Mouse (Mus musculus) heart, adult 2 months (tissue): ENCODE results near the gene 4833427G06Rik. TPM values are rescaled to one million over a fixed set of nuclear protein-coding genes. Genes with fewer than 3 reads are reported as not detected.

Source experiments
- DNase-seq, 2 experiments: peaks; one replicate each; pipeline ENCODE4 v3.0.0; 2021
- H3K27ac ChIP-seq: fragments of 200-600 bp; 2 replicates; pipeline ENCODE4 v1.8.1; 2022
- H3K27me3 ChIP-seq: fragments of 200-500 bp; 2 replicates; pipeline ENCODE4 v1.6.1; 2012; ENCODE audit warnings: mild to moderate bottlenecking, low read length, inconsistent platforms, mixed read lengths; ENCODE audit not compliant: control insufficient read depth, insufficient read depth
- H3K36me3 ChIP-seq: fragments of 200-500 bp; 2 replicates; pipeline ENCODE4 v1.6.1; 2012; ENCODE audit warnings: low read length, inconsistent platforms; ENCODE audit not compliant: control insufficient read depth, insufficient read depth
- H3K4me1 ChIP-seq: fragments of 200-500 bp; 2 replicates; pipeline ENCODE4 v1.6.1; 2011; ENCODE audit warnings: low read length; ENCODE audit not compliant: control insufficient read depth, insufficient read depth
- H3K4me3 ChIP-seq: fragments of 200-600 bp; 2 replicates; pipeline ENCODE4 v1.8.1; 2022
- H3K79me2 ChIP-seq: fragments of 200-500 bp; replicated peaks from 2 replicates; pipeline ENCODE4 v1.6.1; 2012; ENCODE audit warnings: mild to moderate bottlenecking, inconsistent platforms, low read length, moderate library complexity, mixed read lengths; ENCODE audit not compliant: control insufficient read depth, insufficient read depth
- H3K9ac ChIP-seq: fragments of 200-500 bp; 2 replicates; pipeline ENCODE4 v1.6.1; 2012; ENCODE audit warnings: low read depth, mild to moderate bottlenecking, control low read depth, inconsistent platforms, low read length, mixed read lengths
- CTCF ChIP-seq: fragments of 200-600 bp; IDR thresholded peaks from 2 replicates; pipeline ENCODE4 v1.8.1; 2022; ENCODE audit warnings: antibody characterized with exemption, mild to moderate bottlenecking, moderate library complexity
- EP300 ChIP-seq: fragments of 200-500 bp; IDR thresholded peaks from 2 replicates; pipeline ENCODE4 v1.6.1; 2011; ENCODE audit warnings: low read depth, low read length, control low read depth; ENCODE audit not compliant: insufficient read depth
- POLR2A ChIP-seq: fragments of 200-500 bp; IDR thresholded peaks from 2 replicates; pipeline ENCODE4 v1.6.1; 2011; ENCODE audit warnings: mild to moderate bottlenecking, low read depth, low read length, control low read depth; ENCODE audit not compliant: insufficient read depth
- WGBS: fragments of 180-500 bp; shearing (Covaris S2); methylation state at CpG from one replicate; pipeline ENCODE4 v1.1.7; 2018; 5-methylcytosine and 5-hydroxymethylcytosine counted together
- intact Hi-C: fragments of 180-260 bp; cut with DNase I; formaldehyde crosslinking; loops from one replicate; pipeline ENCODE4 v1.15.1; 2025
- polyA plus RNA-seq: library from polyadenylated mRNA; depleted of rRNA; stranded (reverse); fragments of >200 nt; gene quantifications from 2 replicates; pipeline ENCODE4 v1.2.3, GENCODE M21; 2012
- total RNA-seq, 2 experiments: library from RNA; stranded (reverse); gene quantifications; 2 replicates each; pipeline ENCODE4 v1.2.3; 2021

The 4833427G06Rik gene
- total and polyA plus RNA-seq, 3 experiments, result 0.12 TPM; not detected in 2

DNA sequence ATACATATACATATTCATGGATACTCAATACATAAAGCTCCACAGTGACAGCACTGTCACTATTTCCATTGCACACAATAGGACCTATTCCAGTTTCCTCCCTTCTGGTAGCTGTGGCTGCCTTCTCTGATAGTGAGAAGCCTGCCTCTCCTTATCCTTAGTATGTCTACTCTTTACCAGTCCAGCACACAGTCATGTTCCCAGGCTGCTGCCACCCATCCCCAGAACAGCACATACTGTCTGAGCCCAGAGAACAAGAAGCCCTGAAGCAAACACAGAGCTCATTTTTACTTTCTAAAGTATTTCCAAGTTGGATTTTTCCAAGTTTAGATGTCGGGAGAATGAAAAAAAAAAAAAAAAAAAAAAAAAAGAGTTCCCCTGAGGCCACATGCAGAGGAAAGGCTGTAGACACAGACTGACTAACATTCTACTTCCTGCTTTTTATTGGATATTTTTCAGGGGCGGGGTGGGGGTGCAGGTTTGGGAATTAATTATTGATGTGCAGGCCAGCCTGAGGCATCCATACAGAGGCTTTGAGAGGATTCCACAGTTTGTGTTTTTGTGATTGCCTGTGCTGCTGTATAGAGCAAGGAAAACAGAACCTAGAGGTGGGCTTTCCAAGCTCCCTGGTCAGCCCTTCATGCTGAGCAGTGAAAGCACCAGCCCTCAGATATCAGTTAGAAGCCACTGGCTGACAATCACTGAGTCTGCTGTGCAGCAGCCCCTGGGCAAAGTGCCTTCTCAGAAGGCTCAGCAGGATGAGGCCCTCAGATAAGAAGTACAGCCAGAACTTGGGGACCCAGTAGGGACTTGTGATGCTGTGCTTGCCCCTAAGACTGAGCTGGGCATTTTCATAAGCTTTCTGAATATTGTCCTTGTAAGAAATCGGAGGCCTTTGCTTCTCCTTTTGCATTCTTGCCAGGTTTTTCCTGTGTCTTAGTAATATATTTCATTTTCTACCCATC, 45.2 kb downstream of the 4833427G06Rik start:
- Histone ChIP-seq H3K9ac (no peak overlapping the region), H3K4me1 (peaks cover 1% of the 10 kb centered on the region; the same call in 1 of the 2 replicates), H3K27ac (peak overlapping the region; percentile 58), H3K27me3 (no peaks in the 10 kb centered on the region), H3K79me2 (no peaks in the 10 kb centered on the region), H3K36me3 (no peaks in the 10 kb centered on the region; the same call in 1 of the 2 replicates), H3K4me3 (no peak overlapping the region)
- 38% methylated on average over 3 of the region's 3 CpGs for WGBS
- intact Hi-C loops, result no loop called here
- no peak for TF ChIP-seq EP300
- no peak for TF ChIP-seq CTCF
- no peak for TF ChIP-seq POLR2A
- DNase-seq, result peak; percentile 24 to 33

DNA sequence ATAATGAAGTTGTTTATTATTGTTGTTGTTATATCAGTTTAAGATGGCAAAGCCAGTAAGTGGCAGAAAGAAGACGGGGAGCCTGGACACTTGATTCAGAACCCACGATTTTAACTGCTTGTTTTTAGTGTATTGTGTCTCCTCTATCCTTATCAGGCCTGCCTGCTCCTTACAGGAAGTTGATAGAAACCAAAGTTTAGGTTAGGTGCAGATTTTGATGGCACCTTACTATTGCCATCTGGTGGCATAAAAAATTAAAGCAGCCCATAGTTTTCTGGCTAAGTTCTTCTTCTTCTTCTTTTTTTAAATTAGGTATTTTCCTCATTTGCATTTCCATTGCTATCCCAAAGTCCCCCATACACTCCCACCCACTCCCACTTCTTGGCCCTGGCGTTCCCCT, 49.7 kb downstream of the 4833427G06Rik start:
- Histone ChIP-seq H3K4me1 (no peaks in the 10 kb centered on the region; the same call in 1 of the 2 replicates), H3K79me2 (no peaks in the 10 kb centered on the region), H3K4me3 (no peak overlapping the region), H3K36me3 (no peaks in the 10 kb centered on the region), H3K9ac (no peak overlapping the region), H3K27ac (no peak overlapping the region), H3K27me3 (no peaks in the 10 kb centered on the region)
- intact Hi-C loops, result loop anchor here (2.0 kb wide), 1 partner anchor 203 kb away; no protein-coding TSS in a partner anchor
- no peak for DNase-seq
- peak; percentile 66 for TF ChIP-seq CTCF
- no peak for TF ChIP-seq POLR2A
- WGBS, result 32% methylated on average over 3 of the region's 3 CpGs

DNA sequence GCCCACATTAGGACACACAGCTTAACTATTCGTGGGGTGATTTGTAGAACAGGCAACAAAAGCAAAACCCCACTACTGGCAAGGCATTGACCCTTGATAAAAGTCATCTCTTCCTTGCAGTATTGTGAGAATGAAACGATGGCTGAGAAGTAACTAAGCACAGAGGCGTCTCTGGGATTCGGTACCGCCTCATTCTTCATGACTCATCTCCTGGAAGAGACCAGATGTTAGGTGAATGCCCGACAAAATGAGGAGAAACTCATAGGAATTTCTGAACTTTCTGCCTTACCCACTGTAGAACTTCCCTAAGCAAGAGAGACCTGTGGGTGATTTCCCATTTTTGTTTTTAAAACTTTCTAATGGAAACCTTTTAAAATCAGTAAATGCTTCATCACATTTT, 59.7 kb downstream of the 4833427G06Rik start:
- 62% methylated on average over 6 of the region's 6 CpGs for WGBS
- Histone ChIP-seq H3K27me3 (no peaks in the 10 kb centered on the region), H3K36me3 (no peaks in the 10 kb centered on the region), H3K9ac (no peak overlapping the region), H3K79me2 (no peaks in the 10 kb centered on the region), H3K4me1 (no peaks in the 10 kb centered on the region), H3K4me3 (no peak overlapping the region), H3K27ac (no peak overlapping the region)
- no peak for TF ChIP-seq EP300
- TF ChIP-seq CTCF, result no peak
- TF ChIP-seq POLR2A, result no peak
- DNase-seq, result no peak
- intact Hi-C loops, result no loop called here

DNA sequence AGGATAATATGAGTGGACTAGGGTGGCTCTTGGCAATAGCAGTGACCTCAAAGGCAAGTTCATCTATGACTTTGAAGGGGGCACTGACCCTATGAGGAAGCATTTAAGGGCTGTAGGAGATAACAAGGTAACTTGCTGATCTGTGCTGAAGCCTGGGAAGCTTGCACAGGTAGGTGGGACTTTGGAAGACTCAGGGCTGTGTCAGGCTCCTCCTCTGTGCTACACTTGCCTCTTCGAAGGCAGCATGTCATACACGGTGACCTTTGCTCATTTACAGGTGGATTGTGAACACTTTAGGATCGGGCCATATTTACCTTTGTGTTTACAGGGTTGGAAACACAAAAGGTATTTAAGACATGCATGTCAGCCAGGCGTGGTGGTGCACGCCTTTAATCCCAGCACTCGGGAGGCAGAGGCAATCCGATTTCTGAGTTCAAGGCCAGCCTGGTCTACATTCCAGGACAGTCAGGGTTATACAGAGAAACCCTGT, 60.3 kb downstream of the 4833427G06Rik start:
- intact Hi-C loops, result no loop called here
- H3K27me3 ChIP-seq, result no peaks in the 10 kb centered on the region
- H3K9ac ChIP-seq, result no peak overlapping the region
- no peaks in the 10 kb centered on the region for H3K4me1 ChIP-seq
- no peaks in the 10 kb centered on the region for H3K36me3 ChIP-seq
- no peak overlapping the region for H3K4me3 ChIP-seq
- TF ChIP-seq EP300 (no peak), CTCF (no peak), POLR2A (no peak)
- WGBS, result 91% methylated on average over 7 of the region's 7 CpGs
- no peak for DNase-seq
- no peak overlapping the region for H3K27ac ChIP-seq
- H3K79me2 ChIP-seq, result no peaks in the 10 kb centered on the region

DNA sequence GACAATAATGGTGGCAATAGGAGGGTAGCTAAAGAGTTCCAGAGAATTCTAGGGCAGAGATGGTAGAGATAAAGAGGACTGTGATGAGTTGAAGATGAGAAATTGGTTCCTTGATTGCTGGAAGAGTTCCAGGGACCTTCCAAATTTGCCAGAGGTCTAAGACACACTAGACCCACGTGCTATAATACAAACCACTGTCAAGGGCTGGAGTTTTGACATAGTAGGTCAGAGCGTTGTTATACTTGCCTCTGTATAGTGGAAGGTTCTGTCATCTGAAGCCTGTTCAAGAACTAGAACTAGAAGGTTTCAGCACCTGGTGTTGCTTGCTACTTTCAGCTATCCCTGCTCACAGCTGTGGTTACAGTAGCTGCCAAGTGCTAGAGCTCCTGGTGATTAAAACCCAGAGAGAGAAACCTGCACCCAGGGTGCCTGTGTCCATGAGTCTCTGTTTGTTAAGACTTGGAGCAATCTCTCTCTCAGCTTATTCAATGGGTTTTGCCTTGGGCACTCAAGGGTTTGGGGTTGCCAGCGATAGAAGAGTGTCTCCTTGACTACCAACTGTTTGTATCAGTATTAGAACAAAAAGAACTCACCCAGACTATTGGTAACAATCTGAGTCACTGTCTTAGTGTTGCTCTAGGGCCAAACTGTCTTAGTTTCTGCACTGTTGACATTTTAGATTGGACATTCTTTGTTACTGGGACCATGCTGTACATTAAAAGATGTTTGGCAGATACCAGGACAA, 68.9 kb downstream of the 4833427G06Rik start:
- no peaks in the 10 kb centered on the region for H3K27me3 ChIP-seq
- intact Hi-C loops, result no loop called here
- peaks cover 3% of the 10 kb centered on the region; the same call in 1 of the 2 replicates for H3K4me1 ChIP-seq
- 81% methylated on average over 3 of the region's 3 CpGs for WGBS
- no peaks in the 10 kb centered on the region for H3K36me3 ChIP-seq
- no peak overlapping the region for H3K27ac ChIP-seq
- H3K79me2 ChIP-seq, result no peaks in the 10 kb centered on the region
- H3K4me3 ChIP-seq, result no peak overlapping the region
- no peak for TF ChIP-seq EP300
- TF ChIP-seq POLR2A, result no peak
- no peak for TF ChIP-seq CTCF
- H3K9ac ChIP-seq, result no peak overlapping the region
- DNase-seq, result no peak
